Mouse (Mus musculus): ENCODE data around the gene Tmem94. TPM values are rescaled to one million over a fixed set of nuclear protein-coding genes. Genes with fewer than 3 reads are reported as not detected.
A peak's percentile ranks its signal among the peaks of the same experiment; 100 is the strongest.

Tmem94 gene
- polyA plus RNA-seq, 1 experiment from 2014 or later, result 15.4 TPM

DNA sequence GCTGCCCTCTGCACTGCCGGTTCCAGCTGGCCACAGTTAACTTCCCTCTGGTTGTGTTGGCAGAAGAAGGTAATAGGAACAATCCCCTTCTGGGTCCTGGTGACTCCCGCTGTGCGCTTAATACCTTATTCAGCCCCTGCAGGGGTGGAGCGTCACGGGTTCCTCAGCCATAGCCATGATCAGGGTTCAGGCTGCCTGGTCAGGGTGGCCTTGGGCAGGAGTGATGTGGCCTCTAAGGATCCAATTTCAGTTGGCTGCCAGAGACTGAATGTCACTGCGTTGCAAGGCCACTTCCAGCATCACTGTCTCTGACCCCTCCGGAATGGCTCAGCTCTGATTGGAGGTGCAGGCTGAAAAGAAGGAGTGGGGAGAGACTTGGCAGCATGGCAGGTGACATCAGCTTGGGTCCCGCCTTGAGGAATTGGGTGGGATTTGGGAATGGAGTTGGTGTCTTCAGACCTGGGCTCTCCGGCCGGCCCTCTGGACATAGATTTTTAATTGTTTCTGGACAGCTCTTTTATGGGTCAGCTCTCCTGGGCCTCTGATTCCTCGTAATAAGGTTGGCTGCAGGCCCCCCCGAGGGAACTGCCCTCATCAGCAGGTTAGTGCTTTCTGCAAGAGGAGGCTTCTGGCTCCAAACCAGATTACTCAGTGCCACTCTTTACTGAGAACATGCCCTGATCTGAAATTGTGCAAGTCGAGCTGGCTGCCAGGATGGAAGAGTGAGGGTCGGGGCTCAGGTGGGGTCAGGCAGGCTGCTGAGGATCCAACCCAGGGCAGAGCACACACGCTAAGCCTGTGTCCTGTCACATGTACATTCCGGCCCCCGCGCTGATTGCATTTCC lies 10.8 kb downstream of the Tmem94 start:
- H3K27ac ChIP-seq (replicated peaks; ENCODE audit: low read depth, low read length), result peak overlapping the region; percentile 44
- H3K27me3 ChIP-seq (replicated peaks; ENCODE audit: control insufficient read depth, insufficient read depth, low read length), result no peaks in the 10 kb centered on the region
- no peak overlapping the region for H3K9ac ChIP-seq (ENCODE audit: low read depth, low read length)
- no peaks in the 10 kb centered on the region for H3K9me3 ChIP-seq (ENCODE audit: control insufficient read depth, low read length)
- H3K4me3 ChIP-seq (ENCODE audit: low read depth, low read length), result no peak overlapping the region
- no peaks in the 10 kb centered on the region for H3K36me3 ChIP-seq (ENCODE audit: control insufficient read depth, insufficient read depth, low read length)
- no peak for DNase-seq (ENCODE audit: low spot score)
- ATAC-seq (ENCODE audit: low read depth), result no peak
- peaks cover 45% of the 10 kb centered on the region for H3K4me1 ChIP-seq (ENCODE audit: control insufficient read depth, insufficient read depth, low read length)
- WGBS, result 47% methylated on average over 18 of the region's 18 CpGs
- H3K4me2 ChIP-seq (ENCODE audit: low read depth, low read length), result peak overlapping the region; percentile 10; the same call in 1 of the 2 replicates

DNA sequence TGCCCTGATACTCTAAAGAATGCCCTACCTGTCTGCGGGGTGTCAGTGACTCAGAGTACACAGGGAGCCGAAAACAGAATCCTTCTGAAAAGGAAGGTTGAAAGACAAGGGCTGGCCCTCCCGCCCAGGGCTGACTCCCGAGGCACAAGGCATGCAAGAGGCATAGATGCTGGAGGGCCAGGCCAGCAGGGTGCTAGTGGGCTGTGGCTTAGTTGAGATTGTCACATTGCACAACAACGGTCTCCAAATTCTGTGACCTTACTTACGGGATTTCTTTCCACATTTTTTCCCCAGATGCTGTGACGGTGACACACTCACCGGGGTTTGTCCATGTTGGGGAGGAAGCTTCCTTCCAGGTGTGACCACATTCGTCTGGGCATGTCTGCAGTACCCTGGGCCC lies 11.7 kb downstream of the Tmem94 start:
- DNase-seq (ENCODE audit: low spot score) (no peak), ATAC-seq (ENCODE audit: low read depth) (no peak)
- H3K9me3 ChIP-seq (ENCODE audit: control insufficient read depth, low read length), result no peaks in the 10 kb centered on the region
- H3K4me2 ChIP-seq (ENCODE audit: low read depth, low read length), result peak overlapping the region; percentile 15; the same call in 1 of the 2 replicates
- no peaks in the 10 kb centered on the region for H3K36me3 ChIP-seq (ENCODE audit: control insufficient read depth, insufficient read depth, low read length)
- H3K4me3 ChIP-seq (ENCODE audit: low read depth, low read length), result no peak overlapping the region
- WGBS, result 59% methylated on average over 9 of the region's 9 CpGs
- H3K27me3 ChIP-seq (replicated peaks; ENCODE audit: control insufficient read depth, insufficient read depth, low read length), result no peaks in the 10 kb centered on the region
- H3K4me1 ChIP-seq (ENCODE audit: control insufficient read depth, insufficient read depth, low read length), result peaks cover 45% of the 10 kb centered on the region
- H3K9ac ChIP-seq (ENCODE audit: low read depth, low read length), result no peak overlapping the region
- no peak overlapping the region; the same call in 1 of the 2 replicates for H3K27ac ChIP-seq (replicated peaks; ENCODE audit: low read depth, low read length)

DNA sequence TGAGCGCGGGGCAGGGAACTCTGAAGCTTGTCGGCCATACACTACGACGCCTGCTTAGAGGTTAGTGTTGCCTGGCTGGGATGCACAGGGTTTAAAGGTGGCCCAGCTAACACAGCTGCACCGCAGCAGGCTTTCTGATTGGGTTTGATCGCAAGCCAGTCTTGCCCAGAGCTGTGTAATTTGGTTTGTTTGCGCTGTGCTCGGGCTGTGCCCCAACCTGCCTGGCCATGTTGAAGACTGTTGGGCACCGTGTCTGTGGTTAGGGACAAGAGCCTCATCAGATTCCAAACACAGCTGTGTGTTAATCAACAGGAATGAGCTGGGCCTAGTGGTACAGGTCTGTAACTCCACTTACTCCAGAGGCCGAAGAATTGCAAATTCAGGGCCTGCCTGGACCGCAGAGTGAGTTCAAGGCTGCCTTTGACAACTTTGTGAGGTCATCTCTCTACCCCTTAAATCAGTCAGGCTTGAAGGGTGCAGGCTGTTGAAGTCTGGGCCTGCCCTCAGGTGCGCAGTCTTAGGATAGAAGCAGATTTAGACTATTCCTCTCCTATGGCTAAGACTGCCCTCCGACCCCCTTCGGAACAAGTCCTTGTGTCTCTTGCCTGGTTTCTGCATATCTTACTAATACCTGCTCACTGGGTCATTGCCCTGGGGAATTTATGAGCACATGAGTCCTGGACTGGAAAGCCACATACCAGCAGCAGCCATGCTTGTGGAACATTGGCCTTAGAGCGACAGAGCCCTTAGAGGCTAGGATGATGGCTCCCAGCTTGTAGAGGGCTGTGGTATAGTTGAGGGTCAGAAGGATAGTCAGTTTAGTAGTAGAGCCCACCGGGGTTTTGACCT lies 12.5 kb downstream of the Tmem94 start:
- H3K4me3 ChIP-seq (ENCODE audit: low read depth, low read length), result no peak overlapping the region
- H3K9me3 ChIP-seq (ENCODE audit: control insufficient read depth, low read length), result no peaks in the 10 kb centered on the region
- H3K36me3 ChIP-seq (ENCODE audit: control insufficient read depth, insufficient read depth, low read length), result no peaks in the 10 kb centered on the region
- no peaks in the 10 kb centered on the region for H3K27me3 ChIP-seq (replicated peaks; ENCODE audit: control insufficient read depth, insufficient read depth, low read length)
- peaks cover 45% of the 10 kb centered on the region for H3K4me1 ChIP-seq (ENCODE audit: control insufficient read depth, insufficient read depth, low read length)
- ATAC-seq (ENCODE audit: low read depth) (peak; percentile 66), DNase-seq (ENCODE audit: low spot score) (peak; percentile 79)
- peak overlapping the region; percentile 15; the same call in 1 of the 2 replicates for H3K4me2 ChIP-seq (ENCODE audit: low read depth, low read length)
- H3K9ac ChIP-seq (ENCODE audit: low read depth, low read length), result no peak overlapping the region
- WGBS, result 77% methylated on average over 17 of the region's 17 CpGs
- H3K27ac ChIP-seq (replicated peaks; ENCODE audit: low read depth, low read length), result peak overlapping the region; percentile 18; the same call in 1 of the 2 replicates

DNA sequence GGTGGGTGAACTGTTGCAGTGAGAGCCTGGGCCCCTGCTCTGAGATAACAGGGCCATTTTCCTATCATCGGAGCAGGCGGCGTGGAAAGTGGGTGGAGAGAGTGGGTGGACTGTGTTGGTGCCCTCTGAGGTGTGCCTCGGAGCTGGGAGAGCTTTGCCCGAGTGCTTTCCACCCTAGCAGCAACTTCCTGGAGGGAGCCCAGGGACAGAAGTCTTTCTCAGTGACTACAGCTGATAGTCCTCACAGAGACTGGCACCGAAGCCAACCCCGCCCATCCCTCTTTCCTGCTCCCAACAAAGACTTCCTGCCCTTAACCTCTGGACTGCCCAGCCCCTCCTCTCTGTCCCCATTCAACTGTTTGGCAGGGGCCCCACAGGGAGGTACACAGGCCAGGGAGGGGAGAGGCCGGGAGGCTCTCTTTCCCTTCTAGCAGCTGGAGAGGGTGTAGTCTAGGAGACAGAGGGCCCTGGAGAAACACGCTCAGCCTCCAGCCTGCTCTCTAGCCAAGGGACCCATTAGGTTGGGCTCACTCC lies 13.9 kb downstream of the Tmem94 start:
- 32% methylated on average over 7 of the region's 9 CpGs for WGBS
- peak; percentile 76 for DNase-seq (ENCODE audit: low spot score)
- H3K4me1 ChIP-seq (ENCODE audit: control insufficient read depth, insufficient read depth, low read length), result peaks cover 45% of the 10 kb centered on the region
- no peak overlapping the region for H3K4me3 ChIP-seq (ENCODE audit: low read depth, low read length)
- ATAC-seq (ENCODE audit: low read depth), result peak; percentile 78
- H3K9me3 ChIP-seq (ENCODE audit: control insufficient read depth, low read length), result no peaks in the 10 kb centered on the region
- no peak overlapping the region for H3K9ac ChIP-seq (ENCODE audit: low read depth, low read length)
- H3K27ac ChIP-seq (replicated peaks; ENCODE audit: low read depth, low read length), result peak overlapping the region; percentile 17; the same call in 1 of the 2 replicates
- H3K4me2 ChIP-seq (ENCODE audit: low read depth, low read length), result no peak overlapping the region
- H3K27me3 ChIP-seq (replicated peaks; ENCODE audit: control insufficient read depth, insufficient read depth, low read length), result no peaks in the 10 kb centered on the region
- H3K36me3 ChIP-seq (ENCODE audit: control insufficient read depth, insufficient read depth, low read length), result no peaks in the 10 kb centered on the region

DNA sequence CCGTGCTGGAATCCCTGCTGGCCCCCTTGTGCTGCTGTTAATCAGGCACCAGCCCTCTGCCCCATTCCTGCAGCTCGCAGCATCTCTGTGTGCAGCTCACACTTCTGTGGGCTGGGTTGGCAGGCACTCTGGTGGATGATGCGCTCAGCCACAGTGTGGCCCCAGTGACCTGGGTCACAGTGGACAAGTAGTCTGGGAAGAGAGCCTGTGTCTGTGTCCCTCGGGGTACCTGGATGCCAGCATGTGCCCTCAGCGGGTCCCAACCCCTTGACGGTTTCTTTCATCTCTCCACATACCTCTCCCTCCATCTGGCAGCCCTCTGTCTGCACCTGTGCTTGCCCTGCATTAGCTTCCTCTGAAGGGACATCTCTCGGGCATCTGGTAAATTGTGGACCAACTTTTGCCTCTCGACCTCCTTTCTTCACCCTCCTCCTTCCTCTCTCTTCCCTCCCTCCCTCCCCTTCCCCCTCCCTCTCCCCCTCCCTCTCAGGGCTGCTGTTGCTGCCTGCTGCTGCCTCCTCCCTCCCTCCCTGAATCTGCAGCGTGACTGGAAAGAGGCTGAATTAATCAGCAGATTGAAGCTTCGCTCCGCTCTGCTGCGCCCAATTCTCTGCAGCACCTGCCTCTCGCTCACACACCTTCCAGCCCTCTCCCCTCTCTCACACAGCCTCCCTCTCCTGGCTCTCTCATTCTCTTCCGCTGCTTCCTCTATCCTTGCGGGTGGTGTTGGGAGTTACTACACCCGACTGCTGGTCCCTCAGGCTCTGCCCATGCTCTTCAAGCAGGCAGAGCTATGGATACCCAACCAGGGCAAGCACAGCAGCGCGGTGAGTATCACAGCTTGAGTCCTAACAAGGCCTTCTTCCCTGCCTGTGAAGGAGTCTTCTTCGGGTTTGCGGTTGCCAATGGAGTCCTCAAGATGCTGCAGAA lies 15.2 kb downstream of the Tmem94 start:
- Histone ChIP-seq H3K4me2 (ENCODE audit: low read depth, low read length) (0 out of 2 replicates have a peak overlapping the region, but pooled peaks have one; percentile 0), H3K4me1 (ENCODE audit: control insufficient read depth, insufficient read depth, low read length) (peaks cover 42% of the 10 kb centered on the region)

DNA sequence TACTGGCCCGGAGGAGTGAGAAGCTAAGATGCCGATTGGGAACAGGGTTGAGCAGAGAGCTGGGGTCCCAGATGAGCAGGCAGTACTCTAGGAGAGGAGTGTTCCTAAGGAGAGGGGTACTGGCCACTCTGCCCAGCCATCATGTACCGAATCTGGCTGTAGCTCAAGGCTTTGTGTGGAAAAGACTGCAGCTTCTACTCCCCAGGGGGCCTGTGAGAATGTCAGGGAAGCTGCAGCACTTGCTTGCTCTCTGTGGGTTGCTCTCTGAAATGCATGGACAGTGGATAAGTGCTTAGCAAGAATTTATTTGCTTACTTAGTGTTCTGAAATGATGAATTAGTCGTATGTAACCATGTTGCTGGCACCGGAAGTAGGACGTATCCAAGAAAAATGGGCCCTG lies 21.2 kb downstream of the Tmem94 start:
- no peaks in the 10 kb centered on the region for H3K27me3 ChIP-seq (replicated peaks; ENCODE audit: control insufficient read depth, insufficient read depth, low read length)
- peaks cover 42% of the 10 kb centered on the region for H3K36me3 ChIP-seq (ENCODE audit: control insufficient read depth, insufficient read depth, low read length)
- no peaks in the 10 kb centered on the region for H3K4me1 ChIP-seq (ENCODE audit: control insufficient read depth, insufficient read depth, low read length)
- 60% methylated on average over 6 of the region's 6 CpGs for WGBS
- ATAC-seq (ENCODE audit: low read depth), result no peak
- no peak for DNase-seq (ENCODE audit: low spot score)
- H3K4me2 ChIP-seq (ENCODE audit: low read depth, low read length), result no peak overlapping the region
- no peaks in the 10 kb centered on the region for H3K9me3 ChIP-seq (ENCODE audit: control insufficient read depth, low read length)
- no peak overlapping the region for H3K4me3 ChIP-seq (ENCODE audit: low read depth, low read length)
- no peak overlapping the region for H3K27ac ChIP-seq (replicated peaks; ENCODE audit: low read depth, low read length)
- H3K9ac ChIP-seq (ENCODE audit: low read depth, low read length), result no peak overlapping the region

More for the DNA sequence above, 15.2 kb downstream of the Tmem94 start:
- WGBS, result 18% methylated on average over 20 of the region's 20 CpGs
- Histone ChIP-seq H3K27me3 (replicated peaks; ENCODE audit: control insufficient read depth, insufficient read depth, low read length) (no peaks in the 10 kb centered on the region), H3K4me3 (ENCODE audit: low read depth, low read length) (no peak overlapping the region), H3K36me3 (ENCODE audit: control insufficient read depth, insufficient read depth, low read length) (0 out of 2 replicates have a peak, but pooled peaks cover 1% of the 10 kb centered on the region), H3K27ac (replicated peaks; ENCODE audit: low read depth, low read length) (no peak overlapping the region), H3K9me3 (ENCODE audit: control insufficient read depth, low read length) (no peaks in the 10 kb centered on the region), H3K9ac (ENCODE audit: low read depth, low read length) (no peak overlapping the region)
- DNase-seq (ENCODE audit: low spot score) (peak; percentile 64), ATAC-seq (ENCODE audit: low read depth) (peak; percentile 26; the same call in 1 of the 2 replicates)

DNA sequence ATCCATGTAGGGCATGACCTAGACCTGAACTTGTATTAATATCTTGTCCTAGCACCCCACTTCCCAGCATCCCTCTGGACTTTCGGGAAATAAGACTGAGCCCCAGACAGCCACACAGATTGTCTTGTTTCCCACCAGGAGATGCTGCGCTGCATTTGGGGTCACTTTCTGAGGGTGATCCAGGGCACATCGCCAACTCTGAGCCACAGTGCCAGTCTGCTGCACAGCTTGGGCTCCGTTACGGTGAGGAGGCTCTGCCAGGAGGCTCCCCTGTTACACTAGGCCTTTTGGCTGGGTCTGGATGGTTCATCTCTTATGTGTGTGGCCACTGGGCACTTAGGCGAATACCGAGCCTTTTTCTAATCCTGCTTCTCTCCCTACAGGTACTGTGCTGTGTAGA lies 24.6 kb downstream of the Tmem94 start:
- H3K27ac ChIP-seq (replicated peaks; ENCODE audit: low read depth, low read length), result no peak overlapping the region
- no peaks in the 10 kb centered on the region for H3K27me3 ChIP-seq (replicated peaks; ENCODE audit: control insufficient read depth, insufficient read depth, low read length)
- no peak overlapping the region for H3K9ac ChIP-seq (ENCODE audit: low read depth, low read length)
- 97% methylated on average over 7 of the region's 7 CpGs for WGBS
- H3K4me1 ChIP-seq (ENCODE audit: control insufficient read depth, insufficient read depth, low read length), result no peaks in the 10 kb centered on the region
- H3K9me3 ChIP-seq (ENCODE audit: control insufficient read depth, low read length), result no peaks in the 10 kb centered on the region
- DNase-seq (ENCODE audit: low spot score) (no peak), ATAC-seq (ENCODE audit: low read depth) (no peak)
- H3K4me3 ChIP-seq (ENCODE audit: low read depth, low read length), result no peak overlapping the region
- no peak overlapping the region for H3K4me2 ChIP-seq (ENCODE audit: low read depth, low read length)
- peaks cover 75% of the 10 kb centered on the region for H3K36me3 ChIP-seq (ENCODE audit: control insufficient read depth, insufficient read depth, low read length)
